Mouse (Mus musculus) CD4-positive, CD25-positive, alpha-beta regulatory T cell, adult 9 weeks (primary cell): ENCODE data around the gene Ankrd26. TPM values are rescaled to one million over a fixed set of nuclear protein-coding genes. Genes with fewer than 3 reads are reported as not detected.

Experiments
- polyA plus RNA-seq: library from polyadenylated mRNA; unstranded; fragments of 100-300 nt; shearing (Covaris generic); gene quantifications from one replicate; pipeline ENCODE4 v1.2.1, GENCODE M21; 2017

Ankrd26 gene
- polyA plus RNA-seq = 15.2 TPM

GRCm38 (mm10) chr6:118561745-118562609 is at the start of gene Ankrd26:
Gene Ankrd26 (minus strand): TSS chr6:118562226.

GRCm38 (mm10) chr6:118478957-118479708 is 82.9 kb downstream of the Ankrd26 start, which contains the start of gene Zfp9:
Gene Zfp9 (minus strand): TSS chr6:118479320.

GRCm38 (mm10) chr6:118455042-118455631 is 106.9 kb downstream of the Ankrd26 start, which contains the start of gene Zfp248:
Gene Zfp248 (minus strand): TSS chr6:118455528.

Other genes starting within 250 kb of the Ankrd26 start
- 78.9 TPM for gene Bms1, start 142.8 kb downstream of the Ankrd26 start, polyA plus RNA-seq
- gene Zfp248, start 106.7 kb downstream of the Ankrd26 start, polyA plus RNA-seq = 6.9 TPM
- 0.16 TPM for gene Zfp9, start 82.9 kb downstream of the Ankrd26 start, polyA plus RNA-seq